Mouse (Mus musculus) myocyte (in vitro differentiated cells): ENCODE measurements at regions not wholly inside any gene's neighbourhood (a gene's known extent, or its start where the extent isn't known, plus 50 kb on each side); places are given as distances from the start of the nearest gene placed in this dataset.

ENCODE experiments used
- H3K27me3 ChIP-seq: one replicate; pipeline ENCODE4 v1.6.1; 2011; ENCODE audit not compliant: control insufficient read depth, insufficient read depth, insufficient read length
- H3K36me3 ChIP-seq: one replicate; pipeline ENCODE4 v1.6.1; 2011; ENCODE audit not compliant: control insufficient read depth, insufficient read depth
- H3K4me2 ChIP-seq: one replicate; pipeline ENCODE4 v1.6.1; 2011; ENCODE audit warnings: low read depth, control low read depth
- H3K4me3 ChIP-seq: one replicate; pipeline ENCODE4 v1.5.1; 2011; ENCODE audit warnings: mild to moderate bottlenecking, control low read depth, moderate library complexity
- H3K79me2 ChIP-seq: one replicate; pipeline ENCODE4 v1.6.1; 2011; ENCODE audit not compliant: control insufficient read depth, insufficient read depth
- H3ac ChIP-seq: one replicate; pipeline ENCODE4 v1.6.1; 2011; ENCODE audit not compliant: control insufficient read depth, insufficient read length
- CEBPB ChIP-seq: IDR thresholded peaks from 2 replicates; pipeline ENCODE4 v1.6.1; 2011; ENCODE audit warnings: mild to moderate bottlenecking, moderate library complexity; ENCODE audit not compliant: poor library complexity, insufficient read depth, severe bottlenecking
- E2F4 ChIP-seq: IDR thresholded peaks from one replicate; pipeline ENCODE4 v1.6.1; 2011; ENCODE audit warnings: mild to moderate bottlenecking, control low read depth, moderate library complexity; ENCODE audit not compliant: insufficient read depth
- MAX ChIP-seq: IDR thresholded peaks from one replicate; pipeline ENCODE4 v1.6.1; 2011; ENCODE audit warnings: low read depth, mild to moderate bottlenecking, control low read depth
- MYOD1 ChIP-seq, 3 experiments: IDR thresholded peaks; one replicate each; pipeline ENCODE4 v1.6.1; 2011; ENCODE audit warnings: control low read depth in 2 of 3, low read depth in 2 of 3, mild to moderate bottlenecking in 2 of 3, moderate library complexity in 1 of 3; ENCODE audit not compliant: insufficient read length in 2 of 3, control insufficient read depth in 1 of 3
- MYOG ChIP-seq, 3 experiments: IDR thresholded peaks; one replicate each; pipeline ENCODE4 v1.6.1; 2011; ENCODE audit warnings: control low read depth in 2 of 3, low read depth in 2 of 3, mild to moderate bottlenecking in 2 of 3; ENCODE audit not compliant: insufficient read length in 2 of 3, control insufficient read depth in 1 of 3, insufficient read depth in 1 of 3
- POLR2A ChIP-seq: IDR thresholded peaks from one replicate; pipeline ENCODE4 v1.6.1; 2011; ENCODE audit warnings: low read depth, mild to moderate bottlenecking, control low read depth, moderate library complexity; ENCODE audit not compliant: insufficient read length
- POLR2AphosphoS2 ChIP-seq: IDR thresholded peaks from one replicate; pipeline ENCODE4 v1.6.1; 2011; ENCODE audit warnings: low read depth, control low read depth; ENCODE audit not compliant: insufficient read length
- REST ChIP-seq: IDR thresholded peaks from one replicate; pipeline ENCODE4 v1.6.1; 2011; ENCODE audit warnings: mild to moderate bottlenecking, control low read depth, moderate library complexity; ENCODE audit not compliant: insufficient read depth, insufficient read length
- SRF ChIP-seq: IDR thresholded peaks from one replicate; pipeline ENCODE4 v1.6.1; 2011; ENCODE audit warnings: low read depth; ENCODE audit not compliant: control insufficient read depth, insufficient read length
- TCF12 ChIP-seq: IDR thresholded peaks from one replicate; pipeline ENCODE4 v1.6.1; 2011; ENCODE audit warnings: mild to moderate bottlenecking, control low read depth; ENCODE audit not compliant: poor library complexity, insufficient read depth, severe bottlenecking
- TCF3 ChIP-seq: IDR thresholded peaks from one replicate; pipeline ENCODE4 v1.6.1; 2011; ENCODE audit warnings: low read depth, control low read depth; ENCODE audit not compliant: insufficient read length
- USF1 ChIP-seq: IDR thresholded peaks from one replicate; pipeline ENCODE4 v1.6.1; 2011; ENCODE audit warnings: low read depth, mild to moderate bottlenecking, control low read depth, moderate library complexity

- Histone ChIP-seq H3K4me2 (no peak overlapping the region), H3K27me3 (no peaks in the 10 kb centered on the region), H3K36me3 (no peaks in the 10 kb centered on the region), H3K79me2 (no peaks in the 10 kb centered on the region), H3ac (no peak overlapping the region), H3K4me3 (no peak overlapping the region)
- no peak for TF ChIP-seq E2F4
- no peak for TF ChIP-seq TCF3
- no peak for TF ChIP-seq POLR2A
Measured at GRCm38 (mm10) chr9:30833836-30834564, 88.3 kb downstream of the Adamts15 start.

GRCm38 (mm10) chr9:30829158-30829870 lies 92.9 kb downstream of the Adamts15 start:
- Histone ChIP-seq H3K79me2 (no peaks in the 10 kb centered on the region), H3K4me2 (no peak overlapping the region), H3K27me3 (no peaks in the 10 kb centered on the region), H3K4me3 (no peak overlapping the region), H3ac (no peak overlapping the region), H3K36me3 (no peaks in the 10 kb centered on the region)
- TF ChIP-seq E2F4 (no peak), CEBPB (no peak), SRF (no peak), REST (no peak), USF1 (no peak), POLR2A (no peak), MAX (no peak)

GRCm38 (mm10) chr9:30827780-30828179 lies 94.5 kb downstream of the Adamts15 start:
- Histone ChIP-seq H3K79me2 (no peaks in the 10 kb centered on the region), H3K4me3 (no peak overlapping the region), H3K36me3 (no peaks in the 10 kb centered on the region), H3K27me3 (no peaks in the 10 kb centered on the region), H3K4me2 (no peak overlapping the region), H3ac (no peak overlapping the region)
- TF ChIP-seq POLR2A: no peak
- no peak for TF ChIP-seq CEBPB
- TF ChIP-seq USF1: no peak
- TF ChIP-seq TCF3: no peak
- TF ChIP-seq TCF12: no peak
- TF ChIP-seq E2F4: no peak
- TF ChIP-seq POLR2AphosphoS2: no peak
- TF ChIP-seq MYOG (IDR thresholded peaks at IDR 0.05; ENCODE audit: control insufficient read depth in 1 of 3, insufficient read depth in 1 of 3, insufficient read length in 2 of 3, low read depth in 2 of 3): no peak
- no peak for TF ChIP-seq SRF
- TF ChIP-seq MYOD1 (IDR thresholded peaks at IDR 0.05; ENCODE audit: control insufficient read depth in 1 of 3, insufficient read length in 2 of 3, low read depth in 2 of 3): no peak
- no peak for TF ChIP-seq MAX
- no peak for TF ChIP-seq REST

- Histone ChIP-seq H3ac (no peak overlapping the region), H3K79me2 (no peaks in the 10 kb centered on the region), H3K4me2 (no peak overlapping the region), H3K27me3 (no peaks in the 10 kb centered on the region), H3K36me3 (no peaks in the 10 kb centered on the region), H3K4me3 (no peak overlapping the region)
- TF ChIP-seq POLR2AphosphoS2: no peak
- TF ChIP-seq POLR2A: no peak
- no peak for TF ChIP-seq SRF
- TF ChIP-seq MYOD1 (IDR thresholded peaks at IDR 0.05; ENCODE audit: control insufficient read depth in 1 of 3, insufficient read length in 2 of 3, low read depth in 2 of 3): no peak
- TF ChIP-seq TCF3: no peak
Measured at GRCm38 (mm10) chr9:30824056-30824625, 98.1 kb downstream of the Adamts15 start.

GRCm38 (mm10) chr9:30820806-30821375 lies 101.4 kb downstream of the Adamts15 start:
- Histone ChIP-seq H3K4me2 (no peak overlapping the region), H3K4me3 (no peak overlapping the region), H3K79me2 (no peaks in the 10 kb centered on the region), H3K36me3 (no peaks in the 10 kb centered on the region), H3ac (no peak overlapping the region), H3K27me3 (no peaks in the 10 kb centered on the region)
- TF ChIP-seq POLR2A (no peak), SRF (no peak)
